Mouse (Mus musculus): ENCODE measurements around the gene Des. TPM values are rescaled to one million over a fixed set of nuclear protein-coding genes. Genes with fewer than 3 reads are reported as not detected.

Des gene
- polyA plus RNA-seq, 1 experiment: 23.3 TPM

- TF ChIP-seq POLR2A (IDR thresholded peaks at IDR 0.05; ENCODE audit: insufficient read depth, low read length): no peak
- TF ChIP-seq EP300 (IDR thresholded peaks at IDR 0.05; ENCODE audit: insufficient read depth, low read depth, low read length): no peak
- TF ChIP-seq CTCF (IDR thresholded peaks at IDR 0.05; ENCODE audit: low read depth, low read length): no peak
- H3K4me1 ChIP-seq (ENCODE audit: control insufficient read depth, insufficient read depth, low read length): peaks cover 7% of the 10 kb centered on the region
- H3K27ac ChIP-seq (ENCODE audit: insufficient read depth, low read length): no peak overlapping the region; the same call in 1 of the 2 replicates
- no peaks in the 10 kb centered on the region for H3K9me3 ChIP-seq (replicated peaks; ENCODE audit: control insufficient read depth, insufficient read depth, low read length, poor library complexity, severe bottlenecking)
- no peak overlapping the region for H3K9ac ChIP-seq (ENCODE audit: low read depth, poor library complexity, severe bottlenecking)
- H3K4me3 ChIP-seq (ENCODE audit: low read depth, low read length): no peak overlapping the region
- no peaks in the 10 kb centered on the region for H3K36me3 ChIP-seq (ENCODE audit: control insufficient read depth, insufficient read depth, low read length, poor library complexity, severe bottlenecking)
- H3K27me3 ChIP-seq (ENCODE audit: control insufficient read depth, insufficient read depth, low read length, poor library complexity, severe bottlenecking): no peaks in the 10 kb centered on the region
Observed at GRCm38 (mm10) chr1:75399755-75400492, 39.8 kb downstream of the Des start.

DNA sequence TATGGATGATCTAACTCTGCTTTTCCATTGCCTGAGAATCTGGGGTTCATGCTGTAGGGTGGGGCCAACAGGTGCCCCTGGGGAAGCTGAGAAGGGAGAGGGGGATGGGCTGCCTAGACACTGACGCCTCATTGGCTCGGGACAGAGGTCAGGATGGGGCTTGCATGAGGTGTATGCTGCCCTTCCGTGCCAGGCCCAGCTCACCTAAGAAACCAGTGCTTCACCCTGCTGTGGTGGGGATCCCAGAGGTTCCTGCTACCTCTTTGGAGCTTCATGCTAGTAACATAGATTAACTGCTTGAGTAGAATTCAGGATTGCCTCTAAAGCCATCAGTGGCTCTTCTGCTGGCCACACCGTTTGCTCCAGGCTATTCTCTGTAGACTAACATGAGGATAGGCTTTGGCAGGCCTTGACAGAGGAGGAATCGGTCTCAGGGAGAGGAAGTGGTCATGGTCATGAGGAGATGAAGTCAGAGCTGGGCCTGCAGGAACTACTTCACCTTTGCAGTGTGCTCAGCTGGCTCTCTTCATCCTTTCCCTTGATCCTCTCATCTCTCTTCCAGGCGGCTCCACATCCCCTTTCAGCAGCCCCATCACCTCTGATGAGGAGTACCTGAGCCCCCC, 40.5 kb downstream of the Des start:
- no peaks in the 10 kb centered on the region for H3K27me3 ChIP-seq (ENCODE audit: control insufficient read depth, insufficient read depth, low read length, poor library complexity, severe bottlenecking)
- H3K27ac ChIP-seq (ENCODE audit: insufficient read depth, low read length): no peak overlapping the region
- H3K9ac ChIP-seq (ENCODE audit: low read depth, poor library complexity, severe bottlenecking): no peak overlapping the region
- H3K4me3 ChIP-seq (ENCODE audit: low read depth, low read length): no peak overlapping the region
- no peaks in the 10 kb centered on the region for H3K36me3 ChIP-seq (ENCODE audit: control insufficient read depth, insufficient read depth, low read length, poor library complexity, severe bottlenecking)
- peaks cover 7% of the 10 kb centered on the region for H3K4me1 ChIP-seq (ENCODE audit: control insufficient read depth, insufficient read depth, low read length)
- no peaks in the 10 kb centered on the region for H3K9me3 ChIP-seq (replicated peaks; ENCODE audit: control insufficient read depth, insufficient read depth, low read length, poor library complexity, severe bottlenecking)
- TF ChIP-seq POLR2A (IDR thresholded peaks at IDR 0.05; ENCODE audit: insufficient read depth, low read length): no peak
- no peak for TF ChIP-seq EP300 (IDR thresholded peaks at IDR 0.05; ENCODE audit: insufficient read depth, low read depth, low read length)
- TF ChIP-seq CTCF (IDR thresholded peaks at IDR 0.05; ENCODE audit: low read depth, low read length): no peak

DNA sequence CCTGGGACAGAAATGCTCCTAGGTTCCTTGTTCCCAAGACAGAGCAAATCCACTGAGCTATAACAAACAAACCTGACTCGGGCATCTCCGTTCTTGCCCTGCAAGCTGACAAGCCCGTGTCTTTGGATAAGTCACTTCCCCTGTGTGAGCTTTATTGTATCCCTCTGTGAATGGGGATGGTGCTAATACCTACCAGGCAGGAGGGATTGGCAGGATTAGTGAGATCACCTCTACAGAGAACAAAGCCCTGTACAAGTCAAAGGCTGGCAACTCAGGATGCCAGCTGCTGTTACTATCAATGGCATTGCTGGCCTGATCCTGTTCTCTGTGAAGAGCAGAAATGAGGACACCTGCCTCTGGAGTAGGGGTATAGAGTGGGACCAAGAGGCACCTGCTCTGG, 45.4 kb downstream of the Des start:
- Histone ChIP-seq H3K27ac (ENCODE audit: insufficient read depth, low read length) (no peak overlapping the region), H3K9me3 (replicated peaks; ENCODE audit: control insufficient read depth, insufficient read depth, low read length, poor library complexity, severe bottlenecking) (no peaks in the 10 kb centered on the region), H3K36me3 (ENCODE audit: control insufficient read depth, insufficient read depth, low read length, poor library complexity, severe bottlenecking) (no peaks in the 10 kb centered on the region)

GRCm38 (mm10) chr1:75406173-75406572, 46.0 kb downstream of the Des start:
- Histone ChIP-seq H3K4me1 (ENCODE audit: control insufficient read depth, insufficient read depth, low read length) (peaks cover 3% of the 10 kb centered on the region), H3K36me3 (ENCODE audit: control insufficient read depth, insufficient read depth, low read length, poor library complexity, severe bottlenecking) (no peaks in the 10 kb centered on the region), H3K4me3 (ENCODE audit: low read depth, low read length) (no peak overlapping the region), H3K27ac (ENCODE audit: insufficient read depth, low read length) (no peak overlapping the region), H3K9ac (ENCODE audit: low read depth, poor library complexity, severe bottlenecking) (no peak overlapping the region), H3K27me3 (ENCODE audit: control insufficient read depth, insufficient read depth, low read length, poor library complexity, severe bottlenecking) (no peaks in the 10 kb centered on the region), H3K9me3 (replicated peaks; ENCODE audit: control insufficient read depth, insufficient read depth, low read length, poor library complexity, severe bottlenecking) (no peaks in the 10 kb centered on the region)
- TF ChIP-seq CTCF (IDR thresholded peaks at IDR 0.05; ENCODE audit: low read depth, low read length) (no peak), EP300 (IDR thresholded peaks at IDR 0.05; ENCODE audit: insufficient read depth, low read depth, low read length) (no peak), POLR2A (IDR thresholded peaks at IDR 0.05; ENCODE audit: insufficient read depth, low read length) (no peak)

More for the DNA sequence above, 45.4 kb downstream of the Des start:
- H3K4me1 ChIP-seq (ENCODE audit: control insufficient read depth, insufficient read depth, low read length): peaks cover 3% of the 10 kb centered on the region
- H3K27me3 ChIP-seq (ENCODE audit: control insufficient read depth, insufficient read depth, low read length, poor library complexity, severe bottlenecking): no peaks in the 10 kb centered on the region
- TF ChIP-seq CTCF (IDR thresholded peaks at IDR 0.05; ENCODE audit: low read depth, low read length) (no peak), POLR2A (IDR thresholded peaks at IDR 0.05; ENCODE audit: insufficient read depth, low read length) (no peak), EP300 (IDR thresholded peaks at IDR 0.05; ENCODE audit: insufficient read depth, low read depth, low read length) (no peak)
- H3K4me3 ChIP-seq (ENCODE audit: low read depth, low read length): no peak overlapping the region
- H3K9ac ChIP-seq (ENCODE audit: low read depth, poor library complexity, severe bottlenecking): no peak overlapping the region

- Histone ChIP-seq H3K9ac (ENCODE audit: low read depth, poor library complexity, severe bottlenecking) (no peak overlapping the region), H3K27me3 (ENCODE audit: control insufficient read depth, insufficient read depth, low read length, poor library complexity, severe bottlenecking) (no peaks in the 10 kb centered on the region), H3K4me3 (ENCODE audit: low read depth, low read length) (no peak overlapping the region), H3K36me3 (ENCODE audit: control insufficient read depth, insufficient read depth, low read length, poor library complexity, severe bottlenecking) (no peaks in the 10 kb centered on the region), H3K9me3 (replicated peaks; ENCODE audit: control insufficient read depth, insufficient read depth, low read length, poor library complexity, severe bottlenecking) (no peaks in the 10 kb centered on the region), H3K27ac (ENCODE audit: insufficient read depth, low read length) (no peak overlapping the region), H3K4me1 (ENCODE audit: control insufficient read depth, insufficient read depth, low read length) (peaks cover 3% of the 10 kb centered on the region)
- TF ChIP-seq EP300 (IDR thresholded peaks at IDR 0.05; ENCODE audit: insufficient read depth, low read depth, low read length) (no peak), CTCF (IDR thresholded peaks at IDR 0.05; ENCODE audit: low read depth, low read length) (no peak), POLR2A (IDR thresholded peaks at IDR 0.05; ENCODE audit: insufficient read depth, low read length) (no peak)
Observed at GRCm38 (mm10) chr1:75407056-75407455, 46.9 kb downstream of the Des start.

DNA sequence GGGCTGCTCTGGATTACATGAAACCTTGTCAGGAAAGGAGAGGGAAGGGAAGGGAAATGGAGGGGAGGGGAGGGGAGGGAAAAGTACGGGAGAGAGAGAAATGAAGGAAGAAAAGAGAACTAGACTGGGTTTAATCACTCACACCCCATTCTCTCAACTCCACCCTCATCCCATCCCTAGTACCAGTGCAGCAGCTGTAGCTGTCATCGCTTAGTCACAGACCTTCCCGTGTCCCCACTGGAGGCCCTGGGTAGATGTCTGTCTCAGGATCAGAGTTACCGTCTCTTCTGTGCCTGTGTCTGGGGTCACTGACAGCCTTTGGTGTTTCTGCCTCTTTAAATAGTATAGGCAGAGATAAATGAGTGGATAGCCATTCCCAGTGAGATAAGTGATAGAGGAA, 48.1 kb downstream of the Des start:
- TF ChIP-seq POLR2A (IDR thresholded peaks at IDR 0.05; ENCODE audit: insufficient read depth, low read length) (no peak), CTCF (IDR thresholded peaks at IDR 0.05; ENCODE audit: low read depth, low read length) (no peak), EP300 (IDR thresholded peaks at IDR 0.05; ENCODE audit: insufficient read depth, low read depth, low read length) (no peak)
- H3K4me1 ChIP-seq (ENCODE audit: control insufficient read depth, insufficient read depth, low read length): no peaks in the 10 kb centered on the region
- H3K36me3 ChIP-seq (ENCODE audit: control insufficient read depth, insufficient read depth, low read length, poor library complexity, severe bottlenecking): no peaks in the 10 kb centered on the region

More for the DNA sequence above, 48.1 kb downstream of the Des start:
- Histone ChIP-seq H3K27me3 (ENCODE audit: control insufficient read depth, insufficient read depth, low read length, poor library complexity, severe bottlenecking) (no peaks in the 10 kb centered on the region), H3K27ac (ENCODE audit: insufficient read depth, low read length) (no peak overlapping the region), H3K4me3 (ENCODE audit: low read depth, low read length) (no peak overlapping the region), H3K9me3 (replicated peaks; ENCODE audit: control insufficient read depth, insufficient read depth, low read length, poor library complexity, severe bottlenecking) (no peaks in the 10 kb centered on the region), H3K9ac (ENCODE audit: low read depth, poor library complexity, severe bottlenecking) (no peak overlapping the region)
